Mouse (Mus musculus) cerebral cortex, adult 2 months (tissue): ENCODE results near the gene Cenpm.

Experiments
- WGBS: fragments of 180-500 bp; shearing (Covaris S2); methylation state at CpG from one replicate; pipeline ENCODE4 v1.1.7; 2018; 5-methylcytosine and 5-hydroxymethylcytosine counted together

Gene Cenpm

GRCm38 (mm10) chr15:82215332-82216046 lies 29.1 kb downstream of the Cenpm start:
- 30% methylated on average over 11 of the region's 11 CpGs for WGBS

DNA sequence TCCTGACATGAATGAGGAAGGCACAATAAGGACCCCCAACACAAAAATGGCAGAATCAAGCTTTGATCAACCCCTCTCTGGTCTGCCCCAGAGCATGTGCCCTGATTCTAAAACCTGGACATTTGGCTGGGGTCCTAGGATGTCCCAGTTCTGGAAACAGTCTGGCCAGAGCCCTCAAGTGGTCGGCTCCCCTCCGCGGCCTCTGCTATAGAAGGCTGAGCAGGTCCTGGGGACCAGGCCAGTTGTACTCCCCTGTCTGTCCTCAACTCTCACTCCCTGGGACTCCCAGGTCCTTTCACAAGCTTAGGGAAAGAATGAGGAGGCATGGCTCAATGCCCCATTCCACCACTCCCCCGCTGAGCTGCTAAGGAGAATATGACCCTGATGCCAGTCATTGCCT lies 31.3 kb downstream of the Cenpm start:
- 57% methylated on average over 4 of the region's 4 CpGs for WGBS

DNA sequence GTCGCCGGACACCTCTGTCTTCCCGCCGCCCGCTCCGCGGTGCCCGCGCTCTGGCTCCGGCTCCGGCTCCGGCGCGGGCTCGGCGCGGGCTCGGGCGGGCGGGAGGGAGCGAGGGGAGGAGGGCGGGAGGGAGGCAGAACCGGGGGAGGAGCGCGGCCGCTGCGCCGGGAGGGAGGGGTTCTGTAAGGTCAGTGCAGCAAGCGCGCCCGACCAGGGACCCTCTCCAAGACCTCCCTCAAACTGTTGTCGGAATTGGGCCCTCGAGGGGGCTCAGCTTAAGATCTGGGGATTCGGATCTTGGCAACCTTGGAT lies 31.8 kb downstream of the Cenpm start, which contains the start of gene Shisa8:
Shisa8 (minus strand) TSS at position 64 of the 312 bp plus-strand sequence.
- WGBS = 2% methylated on average over 34 of the region's 34 CpGs

DNA sequence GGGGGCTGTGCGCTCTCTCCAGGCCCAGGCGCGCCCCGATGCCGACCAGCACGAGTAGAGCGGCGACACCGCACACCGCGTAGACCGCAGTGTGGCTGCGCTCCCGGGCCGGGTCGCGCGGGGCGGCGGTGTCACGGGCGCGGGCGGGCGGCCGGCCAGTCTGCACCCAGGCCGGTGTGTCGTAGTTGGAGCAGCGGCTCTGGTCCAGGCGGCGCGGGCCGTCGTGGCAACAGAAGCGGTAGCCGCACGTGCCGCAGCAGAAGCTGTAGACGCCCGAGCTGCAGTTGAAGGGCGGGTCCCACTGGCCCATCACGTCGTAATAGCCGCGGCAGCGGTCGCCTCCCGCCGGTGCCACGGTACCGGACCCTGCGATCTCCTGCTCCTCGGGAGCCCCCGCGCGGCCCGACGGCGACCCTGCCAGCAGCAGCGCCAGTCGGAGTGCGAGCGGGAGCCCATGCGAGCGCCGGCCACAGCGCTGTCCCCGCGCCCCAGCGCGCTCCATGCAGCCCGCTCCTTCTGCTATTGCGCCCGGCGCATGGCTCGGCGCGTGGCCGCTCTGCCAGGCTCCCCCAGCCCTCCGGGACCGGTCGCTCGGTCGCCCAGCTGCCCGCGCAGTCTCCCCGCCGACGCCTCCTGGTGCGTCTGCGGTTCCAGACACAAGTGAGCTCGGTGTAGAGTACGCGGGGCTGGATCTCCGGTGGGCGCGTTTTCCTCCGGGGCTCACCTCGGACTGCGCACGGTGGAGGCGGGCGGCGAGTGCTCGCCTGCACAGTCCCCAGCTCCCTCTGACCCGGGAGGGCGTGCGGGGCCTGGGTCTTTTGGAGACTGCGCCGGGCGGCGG lies 32.4 kb downstream of the Cenpm start:
- under 1% methylated on average over 112 of the region's 112 CpGs for WGBS

DNA sequence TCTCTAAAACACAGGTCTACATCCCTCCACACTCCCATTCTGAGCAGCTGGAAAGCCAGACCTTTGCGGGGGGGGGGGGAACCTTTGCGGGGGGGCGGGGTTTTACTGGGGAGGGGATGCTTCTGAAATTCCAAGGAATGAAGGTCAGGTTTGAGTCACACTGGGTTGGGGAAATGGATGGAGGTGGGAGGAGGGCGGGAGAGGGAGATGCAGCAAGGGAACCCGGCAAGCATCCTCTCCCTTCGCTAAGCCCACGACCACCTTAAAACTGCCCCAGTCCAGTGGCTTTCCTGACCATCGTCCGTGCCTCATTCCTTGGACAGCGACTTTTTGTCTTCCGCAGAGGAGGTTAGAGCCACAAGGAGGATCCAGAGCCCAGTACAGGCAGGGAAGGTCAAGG lies 33.3 kb downstream of the Cenpm start:
- 5% methylated on average over 11 of the region's 11 CpGs for WGBS

GRCm38 (mm10) chr15:82210801-82211200 lies 33.7 kb downstream of the Cenpm start:
- 77% methylated on average over 1 of the region's 1 CpGs for WGBS

DNA sequence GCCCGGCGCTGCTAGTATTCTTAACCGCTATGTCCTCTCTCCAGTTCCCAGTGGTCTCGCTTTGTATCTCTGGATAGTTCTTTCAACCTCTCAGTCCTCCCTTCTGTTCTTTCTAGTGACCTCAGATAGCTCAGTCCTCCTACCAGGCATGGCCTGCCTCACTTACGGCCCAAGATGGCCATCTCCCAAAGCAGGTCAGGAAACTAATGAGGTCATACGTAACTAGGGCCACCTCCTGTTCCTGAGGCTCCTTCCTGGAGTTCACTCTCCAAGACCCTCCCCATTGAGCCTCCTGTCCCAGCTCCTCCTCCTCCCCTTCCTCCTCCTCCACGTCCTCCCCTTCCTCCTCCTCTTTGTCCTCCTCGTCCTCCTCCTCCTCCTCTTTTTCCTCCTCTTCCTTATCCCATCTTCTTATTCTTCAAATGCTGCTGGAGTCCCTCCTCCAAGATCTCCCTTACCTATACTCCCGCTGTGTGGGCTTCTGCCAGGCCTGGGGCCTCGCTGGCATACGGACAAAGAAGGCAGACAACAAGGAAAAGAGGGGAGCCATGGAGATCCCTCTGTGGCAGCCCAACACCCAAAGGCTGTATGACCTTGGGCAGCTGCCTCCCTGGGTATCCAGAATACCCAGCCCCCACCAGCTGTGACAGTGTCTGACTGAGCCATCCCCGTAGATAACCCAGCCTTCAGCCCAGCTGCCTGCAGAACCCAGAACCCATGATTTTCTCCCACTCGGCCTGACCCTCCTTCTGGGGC lies 35.1 kb downstream of the Cenpm start:
- WGBS = 82% methylated on average over 13 of the region's 13 CpGs

DNA sequence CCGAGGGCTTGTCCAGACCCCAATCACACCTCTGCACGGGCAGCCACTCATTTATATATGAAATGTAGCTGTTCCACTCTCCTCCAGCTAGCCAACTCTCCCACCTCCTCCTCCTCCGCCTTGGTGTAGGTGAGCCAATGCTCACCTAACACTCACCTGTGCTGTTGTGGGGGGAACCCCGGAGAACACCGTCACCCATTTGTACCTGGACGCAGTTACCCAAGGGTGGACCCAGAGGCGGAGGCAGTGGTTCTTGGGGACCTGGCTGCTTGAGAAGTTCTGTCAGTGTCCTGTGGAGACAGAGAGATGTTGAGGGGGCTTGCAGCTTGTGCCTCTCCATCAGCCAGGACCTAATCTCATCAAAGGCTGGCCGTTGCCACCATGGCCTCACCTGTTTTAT lies 36.2 kb downstream of the Cenpm start:
- WGBS = 84% methylated on average over 8 of the region's 8 CpGs

DNA sequence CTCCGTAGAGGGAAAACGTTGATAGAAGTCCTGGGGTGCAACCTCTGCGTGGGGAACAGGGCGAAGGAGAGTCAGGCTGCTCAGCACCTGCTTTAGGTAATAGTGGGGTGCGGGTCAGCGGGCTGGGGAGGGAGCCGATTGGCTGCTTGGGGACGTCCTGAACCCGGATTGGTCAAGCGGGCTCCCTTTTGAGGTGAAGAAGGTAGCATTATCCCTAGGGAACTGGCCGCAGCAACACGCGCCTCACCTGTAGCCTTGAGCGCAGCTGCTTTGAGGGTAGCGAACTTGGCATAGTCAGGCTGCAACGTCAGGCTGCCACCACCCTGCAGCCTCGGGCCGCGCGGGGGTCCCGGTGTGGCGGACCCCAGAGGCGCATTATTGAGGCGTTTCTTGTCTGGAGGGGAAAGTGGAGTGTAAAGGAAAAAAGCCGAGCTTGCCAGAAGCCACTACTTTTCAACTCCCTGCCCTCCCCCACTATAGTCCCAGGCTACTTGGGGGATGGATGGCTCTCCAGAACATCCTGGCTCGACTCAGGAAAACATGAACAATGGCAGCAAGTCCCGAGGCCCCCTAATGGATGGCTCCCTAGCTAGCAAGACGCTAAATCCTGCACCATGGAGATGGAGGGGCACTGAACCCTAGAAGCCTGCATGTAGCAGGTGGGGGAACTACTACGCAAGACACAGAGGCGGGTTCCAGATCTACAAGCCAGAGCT lies 36.9 kb downstream of the Cenpm start:
- WGBS = 37% methylated on average over 30 of the region's 30 CpGs

DNA sequence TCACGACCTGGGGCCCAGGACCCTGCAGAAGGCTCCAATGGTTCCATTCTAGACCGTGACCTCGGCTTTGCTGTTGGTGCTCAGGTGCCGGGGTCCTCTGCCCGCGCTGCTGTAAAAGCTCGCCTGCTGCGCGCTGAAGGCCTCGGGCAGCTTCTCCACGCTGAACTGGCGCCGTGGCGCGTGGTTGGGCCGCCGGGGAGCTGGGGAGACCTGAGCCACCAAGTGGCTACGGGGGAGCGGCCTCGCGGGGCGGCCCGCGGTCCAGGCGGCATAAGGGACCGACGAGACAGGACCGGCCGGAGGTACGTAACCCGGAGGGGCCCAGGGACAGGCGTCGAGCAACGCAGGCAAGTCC lies 37.5 kb downstream of the Cenpm start:
- WGBS = 42% methylated on average over 34 of the region's 34 CpGs

DNA sequence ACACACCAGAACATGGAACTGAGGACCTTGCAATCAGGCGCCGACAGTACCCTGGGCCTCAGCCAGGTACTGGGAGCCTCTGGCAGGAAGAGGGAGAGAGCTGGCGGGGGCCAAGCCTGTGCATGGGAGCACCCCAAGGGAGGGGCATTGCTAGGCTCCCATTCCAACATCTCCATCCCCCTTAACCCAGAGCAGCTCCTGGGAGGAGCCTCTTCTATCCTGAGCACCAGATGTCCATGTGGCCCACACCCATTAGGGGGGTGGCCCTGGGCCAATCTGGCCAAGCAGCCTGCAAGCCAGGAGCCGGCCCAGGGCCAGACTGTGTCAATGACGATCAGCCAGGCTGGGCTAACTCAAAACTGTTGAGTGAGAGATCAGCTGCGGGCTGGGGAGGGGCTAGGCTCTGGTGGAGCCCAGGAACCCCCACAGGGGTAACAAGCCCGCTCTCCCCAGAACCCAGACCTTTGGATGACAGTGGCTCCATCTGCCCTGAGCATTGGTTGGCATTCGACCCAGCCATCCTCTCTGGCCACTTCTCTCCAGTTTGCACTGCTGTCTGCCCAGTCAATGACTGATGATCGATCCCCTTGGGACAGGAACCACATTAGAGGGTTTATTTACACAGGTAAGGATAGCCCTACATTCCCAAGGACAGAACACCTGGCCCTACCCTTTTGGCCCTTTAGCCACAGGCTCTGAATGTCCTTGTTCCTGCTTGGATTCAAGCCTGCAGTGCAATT lies 38.0 kb downstream of the Cenpm start:
- WGBS = 47% methylated on average over 9 of the region's 9 CpGs

DNA sequence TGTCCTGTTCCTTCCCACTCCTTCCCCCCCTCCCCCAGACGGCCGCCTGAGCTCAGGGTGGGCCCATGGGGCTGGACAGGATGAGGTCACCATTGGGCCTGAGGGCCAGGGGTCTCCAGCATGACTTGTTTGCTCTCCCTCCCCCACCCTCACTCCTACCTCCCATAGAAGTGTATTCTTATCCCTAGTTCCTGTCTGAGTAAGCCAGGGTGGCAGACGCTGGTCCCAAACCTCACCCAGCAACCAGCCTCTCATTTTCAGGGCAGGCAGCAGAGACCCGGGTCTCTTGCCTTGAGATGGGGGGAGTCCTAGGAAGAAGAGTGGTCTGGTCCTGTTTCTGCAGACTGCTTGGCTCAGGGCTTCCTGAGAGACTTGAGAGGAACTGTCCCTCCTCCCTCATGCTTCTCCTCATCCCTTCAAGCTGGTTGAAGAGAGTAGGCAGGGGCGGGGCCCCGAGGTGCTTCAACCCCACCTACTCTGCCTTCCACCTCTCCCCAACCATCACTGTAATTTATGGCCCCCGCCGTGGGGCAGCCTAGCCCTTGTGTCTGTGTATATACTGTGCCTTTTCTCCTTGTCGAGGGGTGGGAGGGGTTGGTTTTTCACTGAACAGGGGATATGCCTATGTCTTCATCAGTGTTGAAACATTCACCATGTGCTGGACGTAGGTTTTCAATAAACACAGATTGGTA lies 39.7 kb downstream of the Cenpm start:
- WGBS = 62% methylated on average over 10 of the region's 10 CpGs

GRCm38 (mm10) chr15:82203611-82204351 lies 40.8 kb downstream of the Cenpm start:
- 64% methylated on average over 20 of the region's 20 CpGs for WGBS

DNA sequence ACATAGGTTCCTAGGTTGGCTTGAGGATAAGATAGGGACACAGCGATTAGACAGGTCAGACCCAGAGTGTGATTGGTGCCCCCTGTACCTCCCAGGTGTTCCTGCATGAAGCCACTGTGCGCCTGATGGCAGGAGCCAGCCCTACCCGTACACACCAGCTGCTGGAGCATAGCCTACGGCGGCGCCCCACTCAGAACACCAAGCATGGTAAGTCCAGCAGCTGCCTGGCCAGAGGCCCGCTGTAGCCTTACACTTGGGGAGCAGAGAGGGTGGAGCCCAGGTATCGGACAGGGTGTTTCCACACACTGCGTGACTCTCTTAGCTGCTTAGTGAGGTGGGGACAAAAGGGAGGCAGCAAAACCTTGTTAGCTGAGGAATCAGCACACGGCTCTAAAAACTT lies 41.5 kb downstream of the Cenpm start:
- 89% methylated on average over 10 of the region's 10 CpGs for WGBS

DNA sequence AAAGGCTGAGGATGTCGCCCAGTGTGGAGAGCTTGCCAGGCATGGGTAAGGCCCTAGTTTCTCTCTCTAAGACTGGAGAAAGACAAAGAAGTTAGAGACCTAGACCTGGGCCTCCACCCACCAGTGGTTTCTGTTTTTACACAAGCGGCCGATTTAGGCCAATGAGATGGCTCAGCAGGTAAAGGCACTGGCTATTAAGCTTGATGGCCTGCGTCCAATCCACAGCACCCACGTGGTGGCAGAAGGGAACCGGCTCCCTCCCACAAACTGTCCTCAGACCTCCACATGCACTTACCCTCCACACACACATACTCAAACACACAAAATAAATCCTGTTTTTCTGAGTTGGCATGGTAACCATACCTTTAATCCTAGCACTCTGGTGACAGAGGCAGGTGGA lies 42.5 kb downstream of the Cenpm start:
- WGBS = 66% methylated on average over 6 of the region's 6 CpGs

DNA sequence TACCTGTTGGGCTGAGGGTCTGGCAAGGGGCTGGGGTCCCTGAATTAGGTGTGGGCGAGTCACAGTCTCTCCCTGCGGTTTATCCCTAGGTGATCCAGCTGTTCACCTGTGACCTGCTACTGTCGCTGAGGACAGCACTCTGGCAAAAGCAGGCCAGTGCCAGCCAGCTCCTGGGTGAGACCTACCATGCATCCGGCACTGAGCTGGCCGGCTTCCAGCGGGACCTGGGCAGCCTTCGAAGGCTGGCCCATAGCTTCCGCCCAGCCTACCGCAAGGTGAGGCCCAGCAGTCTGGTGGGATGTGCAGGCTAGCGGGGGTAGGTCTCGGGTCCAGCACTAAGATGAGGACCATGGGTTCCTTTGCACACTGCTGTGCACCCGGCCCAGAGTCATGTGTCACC lies 45.0 kb downstream of the Cenpm start:
- 85% methylated on average over 12 of the region's 12 CpGs for WGBS

DNA sequence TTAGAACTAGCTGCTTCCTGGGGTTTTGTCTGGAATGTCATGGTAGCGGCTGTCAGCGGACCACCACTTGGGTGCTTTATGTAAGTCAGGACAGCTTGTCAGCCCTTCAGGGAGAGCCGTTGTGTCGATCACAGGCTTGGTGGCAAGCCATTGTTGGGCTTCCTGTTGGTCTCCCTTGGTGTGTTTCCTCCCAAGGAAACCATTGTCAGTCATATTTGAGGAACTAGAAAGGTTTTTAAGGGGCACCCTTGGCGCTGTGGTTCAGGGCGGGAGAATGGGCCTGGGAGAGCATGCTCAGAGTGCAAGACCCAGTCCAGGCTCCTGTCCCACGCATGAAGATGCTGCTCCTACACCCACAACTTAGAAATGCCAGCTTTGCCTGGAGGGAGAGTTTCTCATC lies 46.2 kb downstream of the Cenpm start:
- 76% methylated on average over 7 of the region's 7 CpGs for WGBS

- WGBS = 90% methylated on average over 11 of the region's 11 CpGs
These were observed 46.6 kb downstream of the Cenpm start for GRCm38 (mm10) chr15:82197937-82198336.

- 89% methylated on average over 10 of the region's 10 CpGs for WGBS
These were observed 47.2 kb downstream of the Cenpm start for GRCm38 (mm10) chr15:82197246-82197750.

DNA sequence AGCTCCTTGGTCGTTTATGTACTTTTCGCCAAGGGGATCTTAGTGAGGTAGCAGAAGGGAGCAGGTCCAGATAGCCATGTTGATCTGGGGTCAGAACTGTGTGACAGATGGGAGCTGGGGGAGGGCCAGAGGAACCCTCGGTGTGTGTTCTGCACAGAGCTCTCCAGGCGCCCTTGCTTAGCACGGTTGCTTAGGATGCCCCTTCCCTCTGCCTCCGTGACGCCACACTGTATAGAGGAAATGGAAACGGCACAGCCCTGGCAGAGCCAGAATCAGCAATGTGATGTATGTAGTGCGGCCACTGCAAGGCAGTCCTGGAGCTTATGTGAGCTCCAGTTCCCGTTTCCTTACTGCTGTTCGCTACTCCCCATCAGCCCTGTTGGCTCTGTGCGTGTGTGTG lies 48.2 kb downstream of the Cenpm start:
- 70% methylated on average over 12 of the region's 12 CpGs for WGBS
